Mouse (Mus musculus) embryonic facial prominence, embryonic 13.5 days (tissue): ENCODE measurements around the gene Psmd13. TPM values are rescaled to one million over a fixed set of nuclear protein-coding genes. Genes with fewer than 3 reads are reported as not detected.
"Not testable (repeated sequence)": the region's sequence is repeated elsewhere in the genome, so short reads cannot be mapped to it uniquely, and the experiment has no call there.

ENCODE experiments used
- ATAC-seq: fragments of 200-750 bp; cut with Nextera tagmentation; 2 replicates; pipeline ENCODE4 v1.8.0; 2017; ENCODE audit warnings: low read depth; ENCODE audit not compliant: insufficient number of reproducible peaks, insufficient read depth, low FRiP score, low TSS enrichment
- H3K27ac ChIP-seq: fragments of 300-500 bp; sonication (generic); 2 replicates; pipeline ENCODE4 v1.5.1; 2015; ENCODE audit warnings: moderate library complexity, mild to moderate bottlenecking, inconsistent platforms
- H3K27me3 ChIP-seq: fragments of 300-500 bp; sonication (generic); 2 replicates; pipeline ENCODE4 v1.6.1; 2015; ENCODE audit warnings: mild to moderate bottlenecking, inconsistent platforms
- H3K36me3 ChIP-seq: fragments of 300-500 bp; sonication (generic); 2 replicates; pipeline ENCODE4 v1.6.1; 2015; ENCODE audit warnings: mild to moderate bottlenecking, inconsistent platforms
- H3K4me1 ChIP-seq: fragments of 300-500 bp; sonication (generic); 2 replicates; pipeline ENCODE4 v1.6.1; 2015; ENCODE audit warnings: inconsistent platforms
- H3K4me2 ChIP-seq: fragments of 300-500 bp; sonication (generic); 2 replicates; pipeline ENCODE4 v1.6.1; 2015; ENCODE audit warnings: moderate library complexity, mild to moderate bottlenecking, inconsistent platforms
- H3K4me3 ChIP-seq: fragments of 300-500 bp; sonication (generic); 2 replicates; pipeline ENCODE4 v1.5.1; 2015; ENCODE audit warnings: mild to moderate bottlenecking, inconsistent platforms
- H3K9ac ChIP-seq: fragments of 300-500 bp; sonication (generic); 2 replicates; pipeline ENCODE4 v1.6.1; 2015; ENCODE audit warnings: mild to moderate bottlenecking, inconsistent platforms
- H3K9me3 ChIP-seq: fragments of 300-500 bp; sonication (generic); 2 replicates; pipeline ENCODE4 v1.6.1; 2016; ENCODE audit warnings: inconsistent platforms
- WGBS: fragments of 180-500 bp; shearing (Covaris S2); methylation state at CpG from one replicate; pipeline ENCODE4 v1.1.7; 2015; ENCODE audit warnings: mixed read lengths; 5-methylcytosine and 5-hydroxymethylcytosine counted together
- polyA plus RNA-seq: library from polyadenylated mRNA; unstranded; fragments of >200 nt; fragmentation: Nextera tagmentation; extraction: Ambion mirVana; gene quantifications from 2 replicates; pipeline ENCODE4 v1.2.1, GENCODE M21; 2015

The Psmd13 gene
- polyA plus RNA-seq, 1 experiment from 2014 or later = 261 TPM

DNA sequence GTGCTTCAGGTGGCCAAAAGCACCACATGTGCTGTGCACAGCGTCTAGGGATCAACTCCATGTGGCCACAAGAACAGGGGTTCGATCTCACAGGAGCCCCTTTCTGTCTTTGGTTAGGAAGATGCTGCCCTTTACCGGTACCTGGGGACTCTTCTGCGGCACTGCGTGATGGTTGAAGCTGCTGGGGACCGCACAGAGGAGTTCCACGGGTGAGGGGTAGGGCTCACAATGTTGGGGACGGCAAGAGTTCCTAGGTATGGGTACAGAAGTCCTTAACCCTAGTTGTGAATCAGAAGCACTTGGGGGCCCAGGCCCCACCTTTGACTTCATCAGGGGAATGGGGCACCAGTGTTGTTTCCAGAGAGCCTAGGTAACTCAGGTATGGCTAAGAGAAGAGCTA lies 23.0 kb upstream of the Psmd13 start:
- 92% methylated on average over 8 of the region's 8 CpGs for WGBS
- Histone ChIP-seq H3K9ac (peak overlapping the region; percentile 95), H3K4me1 (peaks cover 36% of the 10 kb centered on the region), H3K27ac (no peak overlapping the region), H3K4me3 (peak overlapping the region; percentile 83), H3K27me3 (no peaks in the 10 kb centered on the region), H3K4me2 (peak overlapping the region; percentile 99), H3K36me3 (peaks cover 64% of the 10 kb centered on the region), H3K9me3 (no peaks in the 10 kb centered on the region)
- no peak for ATAC-seq

DNA sequence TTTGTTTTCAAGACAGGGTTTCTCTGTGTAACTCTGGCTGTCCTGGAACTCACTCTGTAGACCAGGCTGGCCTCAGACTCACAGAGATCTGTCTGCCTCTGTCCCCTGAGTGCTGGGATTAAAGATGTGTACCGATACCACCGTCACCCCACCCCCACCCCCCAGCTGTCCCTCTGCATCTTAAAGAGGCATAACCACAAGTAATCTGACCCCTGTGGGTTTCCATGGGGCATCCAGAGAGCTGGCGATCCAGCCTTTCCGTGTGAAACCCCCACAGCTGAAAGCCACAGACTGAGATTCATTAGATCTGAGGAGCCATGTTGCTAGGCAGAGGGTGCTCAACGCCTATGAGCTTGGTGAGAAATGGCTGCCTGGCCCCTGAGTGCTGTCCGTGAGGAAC lies 21.8 kb upstream of the Psmd13 start:
- Histone ChIP-seq H3K36me3 (peaks cover 67% of the 10 kb centered on the region), H3K27ac (no peak overlapping the region), H3K4me1 (peaks cover 31% of the 10 kb centered on the region), H3K9ac (no peak overlapping the region), H3K9me3 (no peaks in the 10 kb centered on the region), H3K4me2 (no peak overlapping the region), H3K27me3 (no peaks in the 10 kb centered on the region), H3K4me3 (no peak overlapping the region)
- WGBS = 47% methylated on average over 6 of the region's 6 CpGs
- ATAC-seq = no peak

DNA sequence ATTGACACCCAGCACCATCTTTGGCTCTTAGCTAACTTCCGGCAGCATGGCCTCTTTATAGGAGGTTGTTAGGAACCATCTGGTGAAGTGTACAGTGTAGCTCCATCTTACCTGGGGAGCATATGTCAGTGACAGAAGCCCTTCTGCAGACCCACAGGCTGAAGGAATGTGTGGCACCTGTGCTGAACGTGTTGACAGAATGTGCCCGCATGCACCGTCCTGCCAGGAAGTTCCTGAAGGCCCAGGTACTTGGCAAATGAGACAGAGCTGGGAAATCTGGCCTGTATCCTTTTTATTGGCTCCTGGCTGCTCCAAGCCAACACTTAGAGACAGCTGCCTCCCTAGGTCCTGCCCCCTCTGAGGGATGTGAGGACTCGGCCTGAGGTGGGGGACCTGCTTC lies 21.0 kb upstream of the Psmd13 start:
- WGBS = 87% methylated on average over 5 of the region's 5 CpGs
- no peak for ATAC-seq
- no peaks in the 10 kb centered on the region for H3K9me3 ChIP-seq
- no peak overlapping the region for H3K4me2 ChIP-seq
- H3K4me3 ChIP-seq = no peak overlapping the region
- no peak overlapping the region for H3K27ac ChIP-seq
- peaks cover 69% of the 10 kb centered on the region for H3K36me3 ChIP-seq
- 0 out of 2 replicates have a peak overlapping the region, but pooled peaks have one; percentile 6 for H3K9ac ChIP-seq
- H3K4me1 ChIP-seq = peaks cover 25% of the 10 kb centered on the region
- H3K27me3 ChIP-seq = no peaks in the 10 kb centered on the region

DNA sequence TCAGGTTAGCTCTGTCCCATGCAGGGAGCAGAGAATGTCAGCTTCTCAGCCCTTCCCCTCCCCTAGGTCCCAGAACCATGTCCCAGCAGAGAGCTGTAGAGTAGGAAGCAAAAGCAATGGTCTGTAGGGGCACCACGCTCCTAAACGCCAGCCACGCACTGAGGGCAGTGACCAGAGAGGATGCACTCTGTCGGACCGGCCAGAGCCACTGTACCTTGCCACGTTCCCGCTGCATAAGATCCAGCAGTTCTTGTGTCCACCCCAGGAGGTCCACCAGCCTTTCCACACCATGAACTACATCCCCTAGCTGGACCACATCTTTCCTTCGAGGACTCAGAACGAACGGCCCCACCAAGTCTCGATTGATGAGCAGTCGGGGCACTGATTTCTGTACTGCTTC lies 17.0 kb upstream of the Psmd13 start:
- 86% methylated on average over 12 of the region's 12 CpGs for WGBS
- Histone ChIP-seq H3K36me3 (peaks cover 78% of the 10 kb centered on the region), H3K9me3 (no peaks in the 10 kb centered on the region), H3K4me1 (peaks cover 5% of the 10 kb centered on the region), H3K9ac (no peak overlapping the region), H3K4me3 (no peak overlapping the region), H3K27me3 (no peaks in the 10 kb centered on the region), H3K27ac (no peak overlapping the region), H3K4me2 (no peak overlapping the region)
- no peak for ATAC-seq

DNA sequence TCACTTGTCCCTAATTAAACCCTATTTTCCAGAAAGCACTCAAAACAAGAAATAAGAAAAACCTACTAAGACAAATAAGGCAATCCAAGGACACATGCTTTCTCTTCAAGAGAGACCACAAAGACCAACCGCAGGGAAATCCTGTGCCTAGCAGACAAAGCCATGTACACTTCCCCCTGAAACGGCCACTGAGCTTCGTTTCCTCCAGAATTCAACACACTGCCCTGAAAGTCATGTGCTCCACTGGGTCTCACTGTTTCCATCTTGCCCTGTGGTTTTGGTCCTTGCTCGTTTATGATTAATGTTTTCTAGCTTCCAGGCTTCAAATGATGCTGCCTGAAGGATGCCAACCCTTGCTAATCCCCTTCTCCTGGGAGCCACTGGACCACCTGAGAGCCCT lies 7.5 kb upstream of the Psmd13 start:
- no peaks in the 10 kb centered on the region for H3K9me3 ChIP-seq
- H3K27me3 ChIP-seq = no peaks in the 10 kb centered on the region
- no peak for ATAC-seq
- 89% methylated on average over 4 of the region's 4 CpGs for WGBS
- peaks cover 45% of the 10 kb centered on the region for H3K36me3 ChIP-seq
- H3K4me3 ChIP-seq = no peak overlapping the region
- no peak overlapping the region for H3K4me2 ChIP-seq
- no peaks in the 10 kb centered on the region for H3K4me1 ChIP-seq
- H3K27ac ChIP-seq = no peak overlapping the region
- H3K9ac ChIP-seq = no peak overlapping the region

DNA sequence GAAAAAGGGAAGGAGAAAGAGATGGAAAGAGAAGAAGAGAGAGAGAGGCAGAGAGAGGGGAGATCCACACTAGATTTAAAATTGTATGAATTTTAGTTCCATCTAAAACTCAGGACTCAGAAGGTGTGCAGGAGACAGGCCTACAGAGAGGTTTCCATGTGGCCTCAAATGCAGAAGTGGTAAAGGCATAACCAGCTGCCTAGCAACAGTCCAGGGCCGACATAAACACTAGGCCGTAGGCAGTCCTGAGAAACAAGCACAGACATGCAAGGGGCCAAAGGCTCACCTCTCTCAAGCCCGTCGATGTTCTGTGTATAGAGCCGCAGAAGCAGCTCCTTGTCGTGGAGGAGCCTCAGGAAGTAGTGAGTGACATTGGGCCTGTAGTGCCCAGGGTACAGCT lies 4.4 kb upstream of the Psmd13 start:
- Histone ChIP-seq H3K36me3 (peaks cover 43% of the 10 kb centered on the region), H3K4me2 (no peak overlapping the region), H3K9me3 (no peaks in the 10 kb centered on the region), H3K4me1 (peaks cover 9% of the 10 kb centered on the region; the same call in 1 of the 2 replicates), H3K4me3 (no peak overlapping the region), H3K27ac (no peak overlapping the region), H3K27me3 (no peaks in the 10 kb centered on the region), H3K9ac (no peak overlapping the region)
- no peak for ATAC-seq
- WGBS = 83% methylated on average over 6 of the region's 6 CpGs

DNA sequence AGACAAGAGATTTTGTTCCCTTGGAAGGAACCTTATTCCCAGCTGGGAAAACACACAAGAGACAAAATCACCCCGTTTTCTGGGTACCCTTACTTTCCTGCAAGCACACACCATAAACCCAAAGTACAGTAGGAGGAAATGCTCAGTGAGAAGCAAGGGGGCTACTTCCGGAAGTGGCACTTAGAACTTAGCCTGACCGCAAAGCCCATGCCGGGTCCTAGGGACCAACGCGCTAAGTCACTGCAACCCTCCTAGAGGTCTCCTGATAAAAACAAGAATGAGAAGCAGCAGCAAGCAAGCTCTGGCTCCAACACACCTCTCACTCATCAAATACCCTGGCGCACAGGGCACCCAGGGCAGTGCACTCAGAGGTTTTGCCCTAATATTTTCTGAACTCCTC lies 2.4 kb upstream of the Psmd13 start:
- no peak overlapping the region for H3K4me3 ChIP-seq
- 89% methylated on average over 7 of the region's 7 CpGs for WGBS

DNA sequence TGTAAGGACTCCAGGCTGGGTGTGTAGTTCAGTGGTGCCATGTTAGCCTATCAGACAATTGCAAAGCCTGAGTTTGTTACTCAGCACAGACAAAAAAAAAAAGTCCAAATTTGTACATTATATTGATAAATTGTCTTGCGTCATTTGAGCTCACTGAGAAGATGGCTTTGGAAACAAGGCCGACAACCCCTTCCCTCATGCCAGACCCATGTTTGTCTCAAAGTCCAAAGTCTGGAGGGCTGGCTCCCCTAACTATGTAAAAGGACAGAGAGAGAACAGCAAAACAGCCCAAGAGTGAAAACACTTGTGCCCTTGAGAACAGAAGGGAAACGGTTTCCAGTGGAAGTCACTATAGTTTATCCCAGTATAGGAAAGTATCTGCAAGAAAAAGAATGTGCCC lies 1.3 kb upstream of the Psmd13 start:
- peaks cover 17% of the 10 kb centered on the region for H3K4me1 ChIP-seq
- no peak overlapping the region for H3K4me3 ChIP-seq
- peaks cover 33% of the 10 kb centered on the region for H3K36me3 ChIP-seq
- no peak overlapping the region for H3K9ac ChIP-seq
- peak overlapping the region; percentile 66; the same call in 1 of the 2 replicates for H3K4me2 ChIP-seq
- WGBS = 82% methylated on average over 3 of the region's 3 CpGs
- no peak for ATAC-seq
- H3K27ac ChIP-seq = no peak overlapping the region
- H3K9me3 ChIP-seq = no peaks in the 10 kb centered on the region
- H3K27me3 ChIP-seq = no peaks in the 10 kb centered on the region

More for the DNA sequence above, 2.4 kb upstream of the Psmd13 start:
- H3K36me3 ChIP-seq = peaks cover 39% of the 10 kb centered on the region
- no peak for ATAC-seq
- H3K4me1 ChIP-seq = peaks cover 17% of the 10 kb centered on the region
- no peak overlapping the region for H3K4me2 ChIP-seq
- no peaks in the 10 kb centered on the region for H3K27me3 ChIP-seq
- no peaks in the 10 kb centered on the region for H3K9me3 ChIP-seq
- no peak overlapping the region for H3K9ac ChIP-seq
- no peak overlapping the region for H3K27ac ChIP-seq

DNA sequence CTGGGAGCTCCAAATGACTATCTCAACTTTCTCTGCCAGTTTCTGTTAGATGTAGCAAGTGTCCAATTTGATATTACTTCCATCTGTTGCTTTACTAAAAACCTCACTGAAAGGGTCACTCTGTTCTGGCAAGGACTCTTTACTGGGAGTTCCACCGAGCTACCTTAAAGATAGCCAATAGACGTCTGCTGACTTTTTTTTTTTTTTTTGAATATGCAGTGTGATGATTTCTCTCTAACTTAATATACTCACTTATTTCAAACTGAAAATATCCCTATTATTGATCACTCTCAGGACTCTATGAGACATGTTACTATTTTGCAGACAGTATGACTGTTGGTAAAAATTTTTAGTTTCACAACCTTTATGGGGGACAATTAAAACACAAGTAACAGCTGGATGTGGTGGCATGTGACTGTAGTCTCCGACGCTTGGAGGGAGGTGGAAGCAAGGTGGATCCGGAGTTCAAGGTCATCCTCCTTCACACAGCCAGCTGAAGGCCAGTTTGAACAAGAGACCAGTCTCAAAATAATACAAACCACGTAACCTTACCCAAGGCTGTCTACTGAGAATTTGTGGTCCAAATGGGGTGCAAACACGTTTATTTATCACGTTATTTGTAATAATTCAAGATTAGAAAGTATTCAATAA lies 778 bp upstream of the Psmd13 start:
- H3K27me3 ChIP-seq = no peaks in the 10 kb centered on the region
- H3K4me3 ChIP-seq = peak overlapping the region; percentile 96
- 21% methylated on average over 8 of the region's 8 CpGs for WGBS
- H3K4me2 ChIP-seq = peak overlapping the region; percentile 66
- no peaks in the 10 kb centered on the region for H3K9me3 ChIP-seq
- H3K27ac ChIP-seq = peak overlapping the region; percentile 86; the same call in 1 of the 2 replicates
- peaks cover 17% of the 10 kb centered on the region for H3K4me1 ChIP-seq
- H3K9ac ChIP-seq = peak overlapping the region; percentile 89
- H3K36me3 ChIP-seq = peaks cover 33% of the 10 kb centered on the region
- ATAC-seq = no peak

DNA sequence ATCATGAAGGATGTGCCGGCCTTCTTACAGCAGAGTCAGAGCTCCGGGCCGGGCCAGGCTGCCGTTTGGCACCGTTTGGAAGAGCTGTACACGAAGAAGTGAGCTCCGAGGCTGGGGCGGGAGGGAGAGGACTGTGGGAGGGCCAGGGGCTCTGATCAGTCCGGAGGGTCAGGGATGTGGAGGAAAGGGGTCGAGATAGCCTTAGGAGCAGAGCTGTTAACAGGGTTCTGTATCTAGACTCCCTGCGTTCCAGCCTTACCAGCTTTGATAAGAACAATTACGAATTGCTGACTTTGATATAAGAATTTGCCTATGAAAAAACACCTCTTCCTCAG lies 668 bp downstream of the Psmd13 start:
- H3K4me2 ChIP-seq = peak overlapping the region; percentile 66
- peak overlapping the region; percentile 86; the same call in 1 of the 2 replicates for H3K27ac ChIP-seq
- under 1% methylated on average over 12 of the region's 12 CpGs for WGBS
- peaks cover 34% of the 10 kb centered on the region for H3K36me3 ChIP-seq
- no peaks in the 10 kb centered on the region for H3K9me3 ChIP-seq
- no peaks in the 10 kb centered on the region for H3K27me3 ChIP-seq
- peak; percentile 35; the same call in 1 of the 2 replicates for ATAC-seq
- peaks cover 17% of the 10 kb centered on the region for H3K4me1 ChIP-seq
- peak overlapping the region; percentile 89 for H3K9ac ChIP-seq
- H3K4me3 ChIP-seq = peak overlapping the region; percentile 96

DNA sequence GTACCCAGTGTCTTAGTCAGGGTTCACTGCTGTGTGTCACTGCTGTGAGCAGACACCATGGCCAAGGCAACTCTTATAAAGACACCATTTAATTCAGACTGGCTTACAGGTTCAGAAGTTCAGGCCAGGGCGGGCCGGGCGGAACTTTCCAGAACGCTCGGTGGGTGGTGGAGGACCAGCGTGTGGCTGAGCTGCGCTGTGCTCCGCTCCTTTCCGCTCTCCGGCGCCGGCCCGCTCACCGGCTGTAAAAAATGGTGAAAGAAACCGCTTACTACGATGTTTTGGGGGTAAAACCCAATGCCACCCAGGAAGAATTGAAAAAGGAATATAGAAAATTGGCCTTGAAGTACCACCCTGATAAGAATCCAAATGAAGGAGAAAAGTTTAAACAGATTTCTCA lies 8.9 kb downstream of the Psmd13 start:
- not testable (repeated sequence) for H3K27me3 ChIP-seq, H3K4me3 ChIP-seq, H3K9me3 ChIP-seq, H3K4me2 ChIP-seq, ATAC-seq, H3K9ac ChIP-seq, H3K4me1 ChIP-seq, H3K27ac ChIP-seq
- H3K36me3 ChIP-seq = peaks cover 78% of the 10 kb centered on the region
- WGBS = 98% methylated on average over 16 of the region's 16 CpGs

DNA sequence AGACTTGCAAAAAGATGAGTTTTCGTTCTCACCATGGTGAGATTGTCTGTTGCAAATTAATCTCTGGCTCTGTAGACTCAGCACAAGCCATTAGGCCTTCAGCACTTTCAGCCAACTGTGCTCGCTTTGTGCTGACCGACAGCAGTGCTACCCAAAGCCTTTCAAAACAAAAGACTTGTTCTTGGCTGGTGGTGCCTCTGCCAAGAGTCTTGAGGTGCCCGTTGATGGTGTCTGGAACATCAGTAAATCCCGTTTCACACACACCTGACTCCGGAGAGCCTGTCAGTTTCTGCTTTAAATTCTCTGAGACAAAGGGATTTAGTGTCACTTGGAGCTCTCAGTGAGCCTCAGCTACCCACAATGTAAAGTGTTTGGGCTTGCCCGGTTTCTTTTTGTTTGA lies 12.3 kb downstream of the Psmd13 start:
- H3K4me1 ChIP-seq = no peaks in the 10 kb centered on the region
- WGBS = 89% methylated on average over 7 of the region's 7 CpGs
- no peak overlapping the region for H3K4me3 ChIP-seq
- H3K9ac ChIP-seq = no peak overlapping the region
- no peak for ATAC-seq
- no peak overlapping the region; the same call in 1 of the 2 replicates for H3K27ac ChIP-seq
- H3K9me3 ChIP-seq = no peaks in the 10 kb centered on the region
- H3K4me2 ChIP-seq = no peak overlapping the region
- no peaks in the 10 kb centered on the region for H3K27me3 ChIP-seq
- peaks cover 76% of the 10 kb centered on the region for H3K36me3 ChIP-seq
